Mouse (Mus musculus) embryonic fibroblast, embryonic 13.5 days (primary cell): Measurements from ENCODE around the gene Ptprj.

ENCODE experiments used
- CTCF ChIP-seq: IDR thresholded peaks from 2 replicates; pipeline ENCODE4 v1.5.1; 2011; ENCODE audit warnings: mild to moderate bottlenecking, control low read depth, low read length, moderate library complexity, borderline replicate concordance; ENCODE audit not compliant: insufficient read depth
- POLR2A ChIP-seq: IDR thresholded peaks from 2 replicates; pipeline ENCODE4 v1.6.1; 2011; ENCODE audit warnings: low read depth, mild to moderate bottlenecking, control low read depth, low read length, moderate library complexity

- TF ChIP-seq CTCF (no peak), POLR2A (no peak)
Observed at GRCm38 (mm10) chr2:90581006-90581795, 754 bp upstream of the Ptprj start.
